ENCODE assay signal across 8 mouse cellular contexts in the genomic region with DNA sequence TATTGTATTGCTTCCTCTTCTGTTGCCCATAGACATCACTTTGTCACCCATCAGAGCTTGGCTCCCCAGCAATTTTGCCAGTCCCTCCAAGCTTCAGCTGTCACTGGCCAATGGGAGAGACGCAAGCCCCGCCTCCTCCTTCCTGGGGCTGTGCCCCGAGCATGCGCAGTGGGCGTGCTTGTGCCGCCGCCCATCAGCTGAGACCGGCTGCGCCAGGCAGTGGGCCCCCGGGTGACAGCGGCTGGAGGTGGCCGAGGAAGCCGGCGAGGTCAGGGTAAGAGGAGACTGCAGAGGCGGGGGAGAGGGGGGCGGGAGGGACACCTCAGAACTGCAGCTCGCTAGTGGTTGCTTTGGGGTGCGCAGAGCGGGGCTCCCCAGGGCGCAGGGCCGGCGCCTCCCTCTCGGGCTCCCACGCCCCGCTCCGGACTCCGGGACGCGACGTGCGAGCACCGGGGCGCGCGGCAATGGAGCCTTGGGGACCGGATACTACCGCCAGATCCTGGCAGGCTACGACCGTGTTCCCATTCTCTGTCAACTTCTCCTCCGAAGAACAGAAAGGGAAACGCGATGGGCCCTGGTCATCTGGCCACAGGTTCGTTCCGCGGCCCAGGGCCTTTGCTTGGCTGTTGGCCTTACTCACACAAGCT. TPM values are rescaled to one million over a fixed set of nuclear protein-coding genes. Genes with fewer than 3 reads are reported as not detected.
DNase-seq lines count a peak whose midpoint lies in the region; ATAC-seq lines count a peak whose summit lies in the region.

A gene (plus strand): TSS at position 168 of the 647 bp plus-strand sequence.

- H3K9ac ChIP-seq in hindbrain, embryonic 16.5 days (ENCODE audit: low read depth, low read length) = peak within 1 kb of the TSS; percentile 96

- H3K4me2 ChIP-seq in hindbrain, embryonic 16.5 days (ENCODE audit: low read length) = peak within 1 kb of the TSS; percentile 75

- H3K4me3 ChIP-seq in hindbrain, embryonic 16.5 days (ENCODE audit: low read length) = peak within 1 kb of the TSS; percentile 87
- peak within 1 kb of the TSS; percentile 64 for H3K4me3 ChIP-seq in macrophage (ENCODE audit: inconsistent target)

- H3K27me3 ChIP-seq in hindbrain, embryonic 16.5 days (replicated peaks; ENCODE audit: control insufficient read depth, insufficient read depth, low read length) = no peaks in the 10 kb centered on the region

- peaks cover 48% of the 10 kb centered on the region for H3K79me2 ChIP-seq in macrophage (ENCODE audit: inconsistent target)

- peak; percentile 99 for ATAC-seq in hindbrain, embryonic 16.5 days

- no peaks in the 10 kb centered on the region for H3K9me3 ChIP-seq in hindbrain, embryonic 16.5 days (ENCODE audit: control insufficient read depth, low read length)

- DNase-seq in T-cell, adult 2 months (ENCODE audit: low spot score) = peak; percentile 86
- DNase-seq in cerebellum, postnatal 36 days = peak; percentile 91 to 93
- peak; percentile 93 for DNase-seq in gastrocnemius, adult 18-20 months (ENCODE audit: low spot score)
- peak; percentile 90 to 94 for DNase-seq in left cerebral cortex, adult 18-20 months (ENCODE audit: low spot score in 2 of 2)
- DNase-seq in right cerebral cortex, adult 18-20 months = peak; percentile 95
- DNase-seq in urinary bladder, postnatal 10 days (ENCODE audit: low spot score) = peak; percentile 61

- WGBS in hindbrain, embryonic 16.5 days = under 1% methylated on average over 38 of the region's 45 CpGs
- under 1% methylated on average over 36 of the region's 45 CpGs for WGBS in macrophage (ENCODE audit: missing documents)

- H3K27ac ChIP-seq in hindbrain, embryonic 16.5 days (ENCODE audit: low read depth, low read length) = peak within 1 kb of the TSS; percentile 80
- peak within 1 kb of the TSS; percentile 79 for H3K27ac ChIP-seq in macrophage

- H3K36me3 ChIP-seq in hindbrain, embryonic 16.5 days (ENCODE audit: control insufficient read depth, insufficient read depth, low read length) = no peaks in the 10 kb centered on the region
- peaks cover 9% of the 10 kb centered on the region; the same call in 1 of the 2 replicates for H3K36me3 ChIP-seq in macrophage (ENCODE audit: inconsistent target)

- peaks cover 9% of the 10 kb centered on the region for H3K4me1 ChIP-seq in hindbrain, embryonic 16.5 days (ENCODE audit: control insufficient read depth, insufficient read depth, low read depth, low read length)

RNA-seq across cellular contexts. Expression of the gene that starts here (rescaled TPM):
- total RNA-seq in gastrocnemius, adult 18-20 months (2021) = 10 to 100 TPM; 21.6 to 25.9 TPM
- 336 and 358 TPM in 2 replicates for polyA plus RNA-seq in hindbrain, embryonic 16.5 days (2015; fragmentation: Nextera tagmentation; extraction: Ambion mirVana)
- total RNA-seq in left cerebral cortex, adult 18-20 months (2021) = 100 to 1,000 TPM; 136 to 139 TPM
- 100 to 1,000 TPM in 24 of 26 experiments, 10 to 100 TPM in 2; 84.0 to 241 (median 161) TPM for total RNA-seq in macrophage (2018; cell fraction: chromatin; rRNA removed)
- 100 to 1,000 TPM; 128 to 247 (median 188) TPM for total RNA-seq in macrophage (2018; cell fraction: cytosol; rRNA removed)
- 100 to 1,000 TPM in 23 of 26 experiments, 10 to 100 TPM in 3; 88.0 to 195 (median 136) TPM for total RNA-seq in macrophage (2018; cell fraction: nucleus; rRNA removed)
- polyA plus RNA-seq in macrophage (2018) = 163 to 202 TPM (median 186 TPM) in 3 replicates

Comparison
In these comparisons a context has a peak if more than half of its experiments do, and no peak if none do; other contexts are left out.
1. Peak in every context shown above with its lines: DNase-seq, ATAC-seq, H3K4me3 ChIP-seq and H3K27ac ChIP-seq.
2. RNA of the gene that starts here (total RNA-seq): 136 to 139 TPM in left cerebral cortex, adult 18-20 months; 21.6 to 25.9 TPM in gastrocnemius, adult 18-20 months; every median in the first group is over 4 times any median in the second.